Mouse (Mus musculus): ENCODE measurements at regions not wholly inside any gene's neighbourhood (a gene's known extent, or its start where the extent isn't known, plus 50 kb on each side); places are given as distances from the start of the nearest gene placed in this dataset.
"Not testable (repeated sequence)": the region's sequence is repeated elsewhere in the genome, so short reads cannot be mapped to it uniquely, and the experiment has no call there.

- DNase-seq = no peak
These were observed 102.7 kb downstream of the Ptpn20 start for GRCm38 (mm10) chr14:33691690-33692089.

- DNase-seq = no peak
These were observed 105.2 kb downstream of the Ptpn20 start for GRCm38 (mm10) chr14:33694224-33694623.

- peak; percentile 28 for DNase-seq
These were observed 106.5 kb downstream of the Ptpn20 start for GRCm38 (mm10) chr14:33695362-33695982.

- no peak for DNase-seq
These were observed 107.8 kb downstream of the Ptpn20 start for GRCm38 (mm10) chr14:33696817-33697216.

GRCm38 (mm10) chr14:33699777-33700438 is 110.9 kb downstream of the Ptpn20 start:
- DNase-seq = no peak

GRCm38 (mm10) chr14:33707661-33708297 is 118.8 kb downstream of the Ptpn20 start:
- no peak for DNase-seq

GRCm38 (mm10) chr14:33708298-33708665 is 119.3 kb downstream of the Ptpn20 start:
- DNase-seq = no peak

GRCm38 (mm10) chr14:33712458-33712857 is 123.5 kb downstream of the Ptpn20 start:
- no peak for DNase-seq

- DNase-seq = no peak
These were observed 130.6 kb downstream of the Ptpn20 start for GRCm38 (mm10) chr14:33719651-33720050.

- DNase-seq = not testable (repeated sequence)
These were observed 133.6 kb downstream of the Ptpn20 start for GRCm38 (mm10) chr14:33722379-33723145.

GRCm38 (mm10) chr14:33726500-33726899 is 137.5 kb downstream of the Ptpn20 start:
- DNase-seq = no peak

GRCm38 (mm10) chr14:33729115-33729884 is 140.3 kb downstream of the Ptpn20 start:
- no peak for DNase-seq

GRCm38 (mm10) chr14:33732698-33733097 is 143.7 kb downstream of the Ptpn20 start:
- DNase-seq = peak; percentile 6

GRCm38 (mm10) chr14:33734446-33735043 is 145.5 kb downstream of the Ptpn20 start:
- peak; percentile 43 for DNase-seq

- no peak for DNase-seq
These were observed 146.6 kb downstream of the Ptpn20 start for GRCm38 (mm10) chr14:33735653-33736052.

- DNase-seq = peak; percentile 7
These were observed 157.2 kb downstream of the Ptpn20 start for GRCm38 (mm10) chr14:33746181-33746580.

GRCm38 (mm10) chr14:33759656-33760055 is 163.7 kb upstream of the Gdf10 start:
- no peak for DNase-seq

- no peak for DNase-seq
These were observed 159.7 kb upstream of the Gdf10 start for GRCm38 (mm10) chr14:33763641-33764046.

- DNase-seq = no peak
These were observed 157.6 kb upstream of the Gdf10 start for GRCm38 (mm10) chr14:33765767-33766166.

- DNase-seq = no peak
These were observed 151.0 kb upstream of the Gdf10 start for GRCm38 (mm10) chr14:33772374-33772773.

- no peak for DNase-seq
These were observed 133.8 kb upstream of the Gdf10 start for GRCm38 (mm10) chr14:33789556-33789955.

- DNase-seq = no peak
These were observed 129.1 kb upstream of the Gdf10 start for GRCm38 (mm10) chr14:33794262-33794661.
